Mouse (Mus musculus) hindbrain, embryonic 13.5 days (tissue): ENCODE data around the gene Fuca2. TPM values are rescaled to one million over a fixed set of nuclear protein-coding genes. Genes with fewer than 3 reads are reported as not detected.
A peak's percentile ranks its signal among the peaks of the same experiment; 100 is the strongest.

Experiments used
- ATAC-seq: fragments of 200-750 bp; cut with Nextera tagmentation; 2 replicates; pipeline ENCODE4 v1.8.0; 2017; ENCODE audit warnings: moderate TSS enrichment; ENCODE audit not compliant: low FRiP score
- H3K27ac ChIP-seq: fragments of 300-500 bp; sonication (generic); 2 replicates; pipeline ENCODE4 v1.5.1; 2015; ENCODE audit warnings: inconsistent platforms, mild to moderate bottlenecking, moderate library complexity
- H3K27me3 ChIP-seq: fragments of 300-500 bp; sonication (generic); 2 replicates; pipeline ENCODE4 v1.6.1; 2015; ENCODE audit warnings: mild to moderate bottlenecking, inconsistent platforms
- H3K36me3 ChIP-seq: fragments of 300-500 bp; sonication (generic); 2 replicates; pipeline ENCODE4 v1.6.1; 2015; ENCODE audit warnings: mild to moderate bottlenecking, inconsistent platforms
- H3K4me1 ChIP-seq: fragments of 300-500 bp; sonication (generic); replicated peaks from 2 replicates; pipeline ENCODE4 v1.6.1; 2015; ENCODE audit warnings: inconsistent platforms
- H3K4me2 ChIP-seq: fragments of 300-500 bp; sonication (generic); 2 replicates; pipeline ENCODE4 v1.6.1; 2015; ENCODE audit warnings: inconsistent platforms, mild to moderate bottlenecking, moderate library complexity
- H3K4me3 ChIP-seq: fragments of 300-500 bp; sonication (generic); 2 replicates; pipeline ENCODE4 v1.5.1; 2015; ENCODE audit warnings: mild to moderate bottlenecking, inconsistent platforms
- H3K9ac ChIP-seq: fragments of 300-500 bp; sonication (generic); 2 replicates; pipeline ENCODE4 v1.6.1; 2015; ENCODE audit warnings: mild to moderate bottlenecking, inconsistent platforms
- H3K9me3 ChIP-seq: fragments of 300-500 bp; sonication (generic); 2 replicates; pipeline ENCODE4 v1.6.1; 2016; ENCODE audit warnings: inconsistent platforms
- WGBS: fragments of 180-500 bp; shearing (Covaris S2); methylation state at CpG from one replicate; pipeline ENCODE4 v1.1.7; 2015; 5-methylcytosine and 5-hydroxymethylcytosine counted together
- polyA plus RNA-seq: library from polyadenylated mRNA; unstranded; fragments of >200 nt; fragmentation: Nextera tagmentation; extraction: Ambion mirVana; gene quantifications from 2 replicates; pipeline ENCODE4 v1.2.1, GENCODE M21; 2015

The Fuca2 gene
- polyA plus RNA-seq, 1 experiment from 2014 or later: 33.3 TPM

- no peak for ATAC-seq
- WGBS: 96% methylated on average over 7 of the region's 7 CpGs
- no peaks in the 10 kb centered on the region for H3K9me3 ChIP-seq
Measured at GRCm38 (mm10) chr10:13539769-13540333, 40.5 kb downstream of the Fuca2 start.

GRCm38 (mm10) chr10:13541721-13542120 lies 42.4 kb downstream of the Fuca2 start:
- Histone ChIP-seq H3K4me3 (no peak overlapping the region), H3K4me1 (no peaks in the 10 kb centered on the region), H3K27me3 (no peaks in the 10 kb centered on the region), H3K4me2 (no peak overlapping the region), H3K36me3 (peaks cover 33% of the 10 kb centered on the region), H3K27ac (no peak overlapping the region), H3K9me3 (no peaks in the 10 kb centered on the region), H3K9ac (no peak overlapping the region)
- WGBS: 98% methylated on average over 5 of the region's 5 CpGs
- no peak for ATAC-seq

More at GRCm38 (mm10) chr10:13539769-13540333, 40.5 kb downstream of the Fuca2 start:
- no peaks in the 10 kb centered on the region for H3K4me1 ChIP-seq
- no peak overlapping the region for H3K9ac ChIP-seq
- H3K27me3 ChIP-seq: no peaks in the 10 kb centered on the region
- no peak overlapping the region for H3K4me2 ChIP-seq
- H3K27ac ChIP-seq: no peak overlapping the region
- H3K4me3 ChIP-seq: no peak overlapping the region
- H3K36me3 ChIP-seq: peaks cover 38% of the 10 kb centered on the region

- H3K9ac ChIP-seq: peak within 1 kb of the TSS; percentile 85
- ATAC-seq: peak; percentile 97
- peak within 1 kb of the TSS; percentile 83 for H3K27ac ChIP-seq
- 1% methylated on average over 51 of the region's 51 CpGs for WGBS
- no peaks in the 10 kb centered on the region for H3K27me3 ChIP-seq
- peaks cover 12% of the 10 kb centered on the region for H3K4me1 ChIP-seq
- H3K4me2 ChIP-seq: peak within 1 kb of the TSS; percentile 70
- no peaks in the 10 kb centered on the region for H3K36me3 ChIP-seq
- H3K9me3 ChIP-seq: no peaks in the 10 kb centered on the region
- peak within 1 kb of the TSS; percentile 65 for H3K4me3 ChIP-seq
Measured at GRCm38 (mm10) chr10:13552646-13553497, 53.5 kb downstream of the Fuca2 start, which contains the start of the genes Adat2 and Pex3. TSS of gene Adat2 (plus strand) at chr10:13552894. TSS of gene Pex3 (minus strand) at chr10:13553142.

- Histone ChIP-seq H3K9ac (peak overlapping the region; percentile 85), H3K9me3 (no peaks in the 10 kb centered on the region), H3K4me3 (peak overlapping the region; percentile 65), H3K27me3 (no peaks in the 10 kb centered on the region), H3K4me1 (peaks cover 12% of the 10 kb centered on the region), H3K4me2 (peak overlapping the region; percentile 70), H3K36me3 (no peaks in the 10 kb centered on the region), H3K27ac (0 out of 2 replicates have a peak overlapping the region, but pooled peaks have one; percentile 83)
- WGBS: 33% methylated on average over 10 of the region's 10 CpGs
- peak; percentile 36; the same call in 1 of the 2 replicates for ATAC-seq
Measured at GRCm38 (mm10) chr10:13553498-13553985, 54.2 kb downstream of the Fuca2 start.

- no peak overlapping the region for H3K27ac ChIP-seq
- WGBS: 80% methylated on average over 1 of the region's 1 CpGs
- no peaks in the 10 kb centered on the region for H3K9me3 ChIP-seq
- no peak for ATAC-seq
- no peak overlapping the region for H3K9ac ChIP-seq
- no peaks in the 10 kb centered on the region for H3K36me3 ChIP-seq
- no peak overlapping the region for H3K4me2 ChIP-seq
- H3K4me1 ChIP-seq: peaks cover 12% of the 10 kb centered on the region
- no peaks in the 10 kb centered on the region for H3K27me3 ChIP-seq
- no peak overlapping the region for H3K4me3 ChIP-seq
Measured at GRCm38 (mm10) chr10:13554316-13554715, 55.0 kb downstream of the Fuca2 start.

GRCm38 (mm10) chr10:13560014-13560674 lies 60.8 kb downstream of the Fuca2 start:
- H3K9me3 ChIP-seq: no peaks in the 10 kb centered on the region
- WGBS: 92% methylated on average over 13 of the region's 13 CpGs
- no peaks in the 10 kb centered on the region for H3K27me3 ChIP-seq
- H3K4me3 ChIP-seq: no peak overlapping the region
- H3K9ac ChIP-seq: no peak overlapping the region
- peaks cover 12% of the 10 kb centered on the region; the same call in 1 of the 2 replicates for H3K36me3 ChIP-seq
- H3K27ac ChIP-seq: no peak overlapping the region
- no peak for ATAC-seq
- no peak overlapping the region for H3K4me2 ChIP-seq
- 0 out of 2 replicates have a peak, but pooled peaks cover 4% of the 10 kb centered on the region for H3K4me1 ChIP-seq

GRCm38 (mm10) chr10:13564364-13565079 lies 65.2 kb downstream of the Fuca2 start:
- Histone ChIP-seq H3K9me3 (no peaks in the 10 kb centered on the region), H3K4me3 (peak overlapping the region; percentile 31), H3K4me2 (peak overlapping the region; percentile 54), H3K4me1 (peaks cover 5% of the 10 kb centered on the region), H3K36me3 (peaks cover 12% of the 10 kb centered on the region; the same call in 1 of the 2 replicates), H3K27me3 (peaks cover 24% of the 10 kb centered on the region), H3K27ac (no peak overlapping the region), H3K9ac (0 out of 2 replicates have a peak overlapping the region, but pooled peaks have one; percentile 49)
- ATAC-seq: peak; percentile 88
- 27% methylated on average over 24 of the region's 24 CpGs for whole genome bisulfite sequencing

- 0 out of 2 replicates have a peak overlapping the region, but pooled peaks have one; percentile 49 for H3K9ac ChIP-seq
- 58% methylated on average over 8 of the region's 8 CpGs for WGBS
- ATAC-seq: peak; percentile 26
- no peak overlapping the region for H3K27ac ChIP-seq
- H3K4me2 ChIP-seq: peak overlapping the region; percentile 54
- H3K4me3 ChIP-seq: peak overlapping the region; percentile 31
- peaks cover 12% of the 10 kb centered on the region; the same call in 1 of the 2 replicates for H3K36me3 ChIP-seq
- H3K4me1 ChIP-seq: peaks cover 10% of the 10 kb centered on the region
- peaks cover 24% of the 10 kb centered on the region for H3K27me3 ChIP-seq
- H3K9me3 ChIP-seq: no peaks in the 10 kb centered on the region
Measured at GRCm38 (mm10) chr10:13565080-13565448, 65.7 kb downstream of the Fuca2 start.

GRCm38 (mm10) chr10:13566393-13566792 lies 67.1 kb downstream of the Fuca2 start:
- ATAC-seq: no peak
- H3K4me2 ChIP-seq: no peak overlapping the region

More at GRCm38 (mm10) chr10:13566393-13566792, 67.1 kb downstream of the Fuca2 start:
- H3K27me3 ChIP-seq: peaks cover 26% of the 10 kb centered on the region
- peaks cover 24% of the 10 kb centered on the region for H3K4me1 ChIP-seq
- no peak overlapping the region for H3K4me3 ChIP-seq
- 60% methylated on average over 13 of the region's 13 CpGs for WGBS
- peaks cover 9% of the 10 kb centered on the region; the same call in 1 of the 2 replicates for H3K36me3 ChIP-seq
- no peak overlapping the region for H3K27ac ChIP-seq
- no peak overlapping the region for H3K9ac ChIP-seq
- no peaks in the 10 kb centered on the region for H3K9me3 ChIP-seq
